Mouse (Mus musculus) lung, embryonic 16.5 days (tissue): Measurements from ENCODE around the gene Pold3. TPM values are rescaled to one million over a fixed set of nuclear protein-coding genes. Genes with fewer than 3 reads are reported as not detected.
"Not testable (repeated sequence)": the region's sequence is repeated elsewhere in the genome, so short reads cannot be mapped to it uniquely, and the experiment has no call there.

Experiments used
- ATAC-seq: fragments of 200-750 bp; cut with Nextera tagmentation; 2 replicates; pipeline ENCODE4 v1.8.0; 2017; ENCODE audit warnings: low read depth, mild to moderate bottlenecking, moderate library complexity
- H3K27ac ChIP-seq: fragments of 300-500 bp; sonication (generic); 2 replicates; pipeline ENCODE4 v1.5.1; 2014; ENCODE audit warnings: mild to moderate bottlenecking, control low read depth, low read length
- H3K27me3 ChIP-seq: fragments of 300-500 bp; sonication (generic); 2 replicates; pipeline ENCODE4 v1.6.1; 2014; ENCODE audit warnings: low read depth, low read length, mixed read lengths; ENCODE audit not compliant: control insufficient read depth, insufficient read depth
- H3K36me3 ChIP-seq: fragments of 300-500 bp; sonication (generic); 2 replicates; pipeline ENCODE4 v1.6.1; 2014; ENCODE audit warnings: low read length; ENCODE audit not compliant: control insufficient read depth, insufficient read depth
- H3K4me1 ChIP-seq: fragments of 300-500 bp; sonication (generic); replicated peaks from 2 replicates; pipeline ENCODE4 v1.6.1; 2014; ENCODE audit warnings: low read length, mixed read lengths; ENCODE audit not compliant: control insufficient read depth, insufficient read depth
- H3K4me2 ChIP-seq: fragments of 300-500 bp; sonication (generic); 2 replicates; pipeline ENCODE4 v1.6.1; 2014; ENCODE audit warnings: low read depth, low read length, control low read depth
- H3K4me3 ChIP-seq: fragments of 300-500 bp; sonication (generic); 2 replicates; pipeline ENCODE4 v1.5.1; 2014; ENCODE audit warnings: mild to moderate bottlenecking, low read length, control low read depth
- H3K9ac ChIP-seq: fragments of 300-500 bp; sonication (generic); 2 replicates; pipeline ENCODE4 v1.6.1; 2014; ENCODE audit warnings: low read length, control low read depth
- H3K9me3 ChIP-seq: fragments of 300-500 bp; sonication (generic); 2 replicates; pipeline ENCODE4 v1.6.1; 2016; ENCODE audit warnings: low read length; ENCODE audit not compliant: control insufficient read depth
- WGBS: fragments of 180-500 bp; shearing (Covaris S2); extraction: QIAGEN DNeasy Blood & Tissue Kit; methylation state at CpG from one replicate; pipeline ENCODE4 v1.1.7; 2014; 5-methylcytosine and 5-hydroxymethylcytosine counted together
- polyA plus RNA-seq: library from polyadenylated mRNA; unstranded; fragments of >200 nt; fragmentation: Nextera tagmentation; extraction: Ambion mirVana; gene quantifications from 2 replicates; pipeline ENCODE4 v1.2.1, GENCODE M21; 2015

Pold3 gene
- polyA plus RNA-seq, 1 experiment from 2014 or later, result 57.0 TPM

GRCm38 (mm10) chr7:100086891-100087290, 34.5 kb downstream of the Pold3 start:
- Histone ChIP-seq H3K27ac (no peak overlapping the region), H3K27me3 (no peaks in the 10 kb centered on the region), H3K4me2 (no peak overlapping the region), H3K9me3 (no peaks in the 10 kb centered on the region), H3K4me1 (no peaks in the 10 kb centered on the region), H3K9ac (no peak overlapping the region), H3K4me3 (no peak overlapping the region), H3K36me3 (peaks cover 39% of the 10 kb centered on the region)
- ATAC-seq, result no peak
- WGBS, result 94% methylated on average over 5 of the region's 5 CpGs

- 96% methylated on average over 8 of the region's 8 CpGs for WGBS
- peaks cover 39% of the 10 kb centered on the region for H3K36me3 ChIP-seq
- no peak overlapping the region for H3K9ac ChIP-seq
Observed at GRCm38 (mm10) chr7:100086159-100086755, 35.1 kb downstream of the Pold3 start.

GRCm38 (mm10) chr7:100083812-100084211, 37.6 kb downstream of the Pold3 start:
- peaks cover 28% of the 10 kb centered on the region for H3K36me3 ChIP-seq
- 85% methylated on average over 6 of the region's 6 CpGs for WGBS

More at GRCm38 (mm10) chr7:100086159-100086755, 35.1 kb downstream of the Pold3 start:
- no peaks in the 10 kb centered on the region for H3K9me3 ChIP-seq
- no peaks in the 10 kb centered on the region for H3K27me3 ChIP-seq
- ATAC-seq, result no peak
- H3K4me1 ChIP-seq, result no peaks in the 10 kb centered on the region
- no peak overlapping the region for H3K27ac ChIP-seq
- H3K4me2 ChIP-seq, result no peak overlapping the region
- H3K4me3 ChIP-seq, result no peak overlapping the region

GRCm38 (mm10) chr7:100082836-100083235, 38.5 kb downstream of the Pold3 start:
- no peaks in the 10 kb centered on the region for H3K27me3 ChIP-seq
- ATAC-seq, result no peak
- WGBS, result 91% methylated on average over 6 of the region's 6 CpGs
- no peaks in the 10 kb centered on the region for H3K4me1 ChIP-seq
- no peak overlapping the region for H3K4me2 ChIP-seq
- no peaks in the 10 kb centered on the region for H3K9me3 ChIP-seq
- H3K4me3 ChIP-seq, result no peak overlapping the region
- no peak overlapping the region for H3K27ac ChIP-seq
- H3K36me3 ChIP-seq, result peaks cover 25% of the 10 kb centered on the region
- H3K9ac ChIP-seq, result no peak overlapping the region

More at GRCm38 (mm10) chr7:100083812-100084211, 37.6 kb downstream of the Pold3 start:
- H3K27ac ChIP-seq, result no peak overlapping the region
- H3K9me3 ChIP-seq, result no peaks in the 10 kb centered on the region
- no peak overlapping the region for H3K4me2 ChIP-seq
- no peak overlapping the region for H3K4me3 ChIP-seq
- no peak overlapping the region for H3K9ac ChIP-seq
- no peaks in the 10 kb centered on the region for H3K27me3 ChIP-seq
- ATAC-seq, result no peak
- no peaks in the 10 kb centered on the region for H3K4me1 ChIP-seq

GRCm38 (mm10) chr7:100080087-100080781, 41.1 kb downstream of the Pold3 start:
- no peak overlapping the region for H3K4me3 ChIP-seq
- H3K36me3 ChIP-seq, result peaks cover 12% of the 10 kb centered on the region
- WGBS, result 57% methylated on average over 12 of the region's 12 CpGs
- H3K4me2 ChIP-seq, result no peak overlapping the region
- H3K9me3 ChIP-seq, result no peaks in the 10 kb centered on the region
- no peaks in the 10 kb centered on the region for H3K4me1 ChIP-seq
- no peaks in the 10 kb centered on the region for H3K27me3 ChIP-seq
- ATAC-seq, result no peak
- H3K27ac ChIP-seq, result no peak overlapping the region
- H3K9ac ChIP-seq, result no peak overlapping the region

- H3K4me1 ChIP-seq, result peaks cover 4% of the 10 kb centered on the region
- H3K27me3 ChIP-seq, result no peaks in the 10 kb centered on the region
- H3K4me2 ChIP-seq, result no peak overlapping the region
- WGBS, result 84% methylated on average over 4 of the region's 4 CpGs
- no peak overlapping the region for H3K9ac ChIP-seq
- H3K4me3 ChIP-seq, result no peak overlapping the region
- 0 out of 2 replicates have a peak, but pooled peaks cover under 1% of the 10 kb centered on the region for H3K36me3 ChIP-seq
- ATAC-seq, result no peak
- peaks cover 3% of the 10 kb centered on the region; the same call in 1 of the 2 replicates for H3K9me3 ChIP-seq
- H3K27ac ChIP-seq, result no peak overlapping the region
Observed at GRCm38 (mm10) chr7:100077071-100077470, 44.3 kb downstream of the Pold3 start.

- Histone ChIP-seq H3K4me2 (no peak overlapping the region), H3K4me3 (no peak overlapping the region), H3K36me3 (no peaks in the 10 kb centered on the region), H3K27ac (no peak overlapping the region), H3K9me3 (peaks cover 3% of the 10 kb centered on the region; the same call in 1 of the 2 replicates), H3K9ac (no peak overlapping the region), H3K27me3 (no peaks in the 10 kb centered on the region), H3K4me1 (peaks cover 4% of the 10 kb centered on the region)
- no peak for ATAC-seq
- WGBS, result 50% methylated on average over 5 of the region's 5 CpGs
Observed at GRCm38 (mm10) chr7:100076296-100076695, 45.1 kb downstream of the Pold3 start.

GRCm38 (mm10) chr7:100073959-100074358, 47.4 kb downstream of the Pold3 start:
- H3K4me2 ChIP-seq, result no peak overlapping the region
- H3K27ac ChIP-seq, result no peak overlapping the region
- peak; percentile 60; the same call in 1 of the 2 replicates for ATAC-seq
- peaks cover 3% of the 10 kb centered on the region; the same call in 1 of the 2 replicates for H3K9me3 ChIP-seq
- H3K4me3 ChIP-seq, result no peak overlapping the region
- H3K36me3 ChIP-seq, result no peaks in the 10 kb centered on the region
- no peak overlapping the region for H3K9ac ChIP-seq
- 49% methylated on average over 2 of the region's 2 CpGs for WGBS
- H3K4me1 ChIP-seq, result peaks cover 4% of the 10 kb centered on the region
- H3K27me3 ChIP-seq, result no peaks in the 10 kb centered on the region

GRCm38 (mm10) chr7:100052991-100053390, 68.4 kb downstream of the Pold3 start:
- not testable (repeated sequence) for H3K4me3 ChIP-seq, H3K27ac ChIP-seq, H3K27me3 ChIP-seq, H3K9ac ChIP-seq, ATAC-seq, H3K9me3 ChIP-seq, H3K4me1 ChIP-seq, H3K36me3 ChIP-seq, H3K4me2 ChIP-seq
- WGBS, result 85% methylated on average over 2 of the region's 2 CpGs
